Mouse (Mus musculus) mouse embryonic stem cell (cell line): ENCODE measurements around the gene 4932429P05Rik.

ENCODE experiments used
- in situ Hi-C, 2 experiments: fragments of 300-500 bp; cut with MboI; formaldehyde crosslinking; loops; 1 replicate in 1 of 2; 3 replicates in 1 of 2; pipeline ENCODE4 v1.14.3; 2019 to 2020; ENCODE audit warnings: low sequenced_read_pairs in 2 of 2, low pct_unique_long_range_greater_than_20kb in 1 of 2, mixed read lengths in 1 of 2; ENCODE audit not compliant: unreplicated experiment in 1 of 2

Gene 4932429P05Rik

DNA sequence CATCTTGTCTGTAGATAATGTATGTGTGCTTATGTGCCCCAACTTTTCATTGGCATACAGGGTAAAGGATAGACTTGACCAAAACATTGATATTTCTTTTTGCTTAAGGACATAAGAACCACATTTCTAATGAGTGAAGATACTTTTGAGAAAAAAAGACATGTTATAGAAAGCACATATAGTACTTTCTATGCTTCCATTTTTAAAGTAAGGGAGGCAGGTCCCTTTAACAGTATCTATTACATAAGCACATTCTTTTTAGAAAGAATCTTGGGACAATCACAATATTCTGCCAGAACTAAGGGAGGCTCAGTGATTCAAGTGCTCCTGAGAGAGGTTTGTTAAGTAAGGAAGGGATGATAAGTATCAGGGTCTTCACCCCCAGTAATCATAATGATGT, at the start of gene 4932429P05Rik:
TSS of gene 4932429P05Rik (plus strand) at position 301 of the 400 bp plus-strand sequence.
- in situ Hi-C loops: no loop called here
